Mouse (Mus musculus) c-Kit-negative CD71-positive TER-119-positive erythroid progenitor cells, embryonic 14.5 days (primary cell): ENCODE data around the gene Cttnbp2nl.

Experiments
- DNase-seq: peaks from one replicate; pipeline ENCODE4 v3.0.0-alpha.2; 2013; ENCODE audit warnings: low read depth, low spot score

Gene Cttnbp2nl

DNA sequence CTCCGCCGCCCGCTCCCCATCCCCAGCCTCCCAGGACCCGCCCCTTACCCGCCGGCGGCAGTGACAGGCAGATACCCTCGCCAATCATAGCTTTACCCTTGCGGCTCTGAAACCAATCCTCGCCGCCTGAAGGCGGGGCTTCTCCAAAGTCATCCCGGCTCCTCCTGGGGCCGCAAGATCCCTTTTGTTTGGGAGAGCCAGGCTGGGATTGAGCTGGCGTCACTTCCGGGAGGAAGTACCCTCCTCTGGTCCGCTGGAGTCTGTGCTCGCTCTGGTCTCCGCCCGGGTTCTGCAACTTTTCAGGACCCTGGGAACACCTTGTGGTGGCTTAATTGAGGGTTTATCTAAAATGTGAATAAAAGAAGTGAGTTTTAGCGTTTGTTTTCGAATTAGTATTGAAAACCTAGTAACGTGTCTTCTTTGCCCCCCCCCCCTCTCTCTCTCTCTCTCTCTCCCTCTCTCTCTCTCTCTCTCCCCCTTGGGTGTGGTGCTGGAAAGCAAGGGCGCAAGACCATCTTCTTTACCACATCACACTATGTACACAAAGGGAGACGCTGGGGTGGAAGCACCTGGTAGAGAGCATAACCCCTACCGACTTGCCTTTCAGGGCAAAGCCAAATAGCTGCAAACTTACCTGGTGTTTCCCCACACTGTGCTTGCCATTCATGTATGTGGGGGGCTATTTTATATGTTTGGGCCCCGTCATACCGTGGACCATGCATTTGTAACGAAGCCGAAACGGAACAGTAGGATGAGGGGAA is at the start of gene Cttnbp2nl:
Gene Cttnbp2nl, minus strand, starts transcription at position 210 of the 761 bp plus-strand sequence.
- no peak for DNase-seq

DNA sequence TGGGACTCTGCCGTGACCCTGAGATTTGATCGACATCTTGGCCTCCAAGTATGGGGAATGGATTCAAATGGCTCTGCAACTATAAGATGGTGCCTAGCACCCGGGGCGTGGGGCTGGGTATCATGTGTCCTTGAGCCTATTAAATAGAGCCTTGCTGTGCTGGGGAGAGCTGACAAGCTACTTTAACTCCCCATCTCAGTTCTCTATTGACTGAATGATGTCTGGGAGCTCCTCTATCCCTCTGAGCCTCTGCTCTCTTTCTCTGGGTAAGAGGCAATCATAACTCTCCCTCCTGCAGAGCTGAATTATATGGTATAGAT is 47.3 kb upstream of the Cttnbp2nl start:
- DNase-seq, result no peak

DNA sequence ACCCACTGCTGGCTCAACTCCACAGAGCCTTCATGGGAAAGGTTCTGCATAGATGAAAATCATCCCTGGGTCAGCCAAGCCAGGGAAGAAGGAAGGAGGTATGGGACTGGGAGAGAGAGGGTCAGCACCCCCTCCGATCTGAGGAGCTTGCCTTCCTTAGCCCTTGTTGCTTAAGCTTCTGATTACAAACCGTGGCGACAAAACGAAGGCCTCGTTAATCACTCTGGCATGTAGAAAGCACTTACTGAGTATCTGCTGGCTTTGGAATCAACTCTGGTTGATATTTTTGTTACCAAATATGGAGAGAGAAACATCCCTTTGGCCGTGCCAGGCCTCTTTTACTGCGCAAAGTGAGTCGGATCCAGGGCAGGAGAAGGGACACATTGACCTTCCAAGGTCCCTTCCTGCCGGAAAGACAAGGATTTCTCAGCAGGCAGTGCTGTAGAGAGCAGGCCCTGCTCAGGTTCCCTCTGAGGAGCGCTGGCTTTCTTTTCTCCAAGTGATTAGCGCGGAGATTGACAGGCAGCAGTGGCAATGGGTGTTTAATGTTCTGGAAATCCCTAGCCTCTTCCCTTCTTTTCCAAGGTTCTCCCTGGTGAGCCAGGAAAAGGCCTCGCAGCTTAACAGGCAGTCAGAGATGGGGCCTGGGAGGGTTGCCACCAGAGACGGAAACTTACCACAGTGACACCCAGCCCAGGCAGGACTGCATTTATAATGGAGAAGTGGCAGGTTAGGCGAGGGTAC is 46.8 kb upstream of the Cttnbp2nl start:
- DNase-seq, result no peak

DNA sequence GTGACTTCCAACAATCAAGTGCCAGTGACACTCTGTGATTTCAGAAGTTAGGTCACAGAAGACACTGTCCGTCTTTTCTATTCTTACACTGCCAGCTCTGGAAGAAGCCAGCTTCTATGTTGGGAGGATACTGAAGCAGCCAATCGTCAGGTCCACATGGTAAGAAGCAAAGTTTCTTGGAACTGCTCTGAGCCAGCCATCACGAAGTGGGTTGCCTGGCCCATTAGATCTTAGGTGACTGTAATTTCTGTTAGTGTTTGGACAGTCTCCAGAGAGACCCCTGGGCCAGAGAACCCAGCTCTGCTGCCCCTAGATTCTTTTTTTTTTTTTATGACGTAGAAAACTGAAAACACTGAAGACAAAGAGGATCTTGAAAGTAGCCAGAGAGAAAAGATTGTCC is 44.6 kb upstream of the Cttnbp2nl start:
- no peak for DNase-seq

DNA sequence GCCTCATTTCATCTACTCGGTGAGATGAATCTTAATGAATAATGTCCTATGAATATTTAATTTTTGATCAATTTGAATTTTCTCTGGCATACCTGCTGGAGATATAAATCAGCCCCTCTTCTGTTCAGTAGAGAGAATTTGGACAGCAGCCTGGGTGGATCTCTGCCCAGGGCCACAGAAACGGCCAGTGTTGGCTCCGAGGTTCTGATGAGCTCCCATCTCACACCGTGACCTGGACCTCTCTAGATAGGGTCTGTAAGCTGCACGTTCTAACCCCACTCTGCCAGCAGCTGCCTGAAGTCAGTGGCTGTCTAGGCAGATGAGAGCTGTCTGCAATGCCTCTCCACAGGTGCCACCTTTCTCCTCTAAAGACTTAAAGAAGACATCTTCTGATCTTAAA is 42.1 kb upstream of the Cttnbp2nl start:
- DNase-seq, result no peak

DNA sequence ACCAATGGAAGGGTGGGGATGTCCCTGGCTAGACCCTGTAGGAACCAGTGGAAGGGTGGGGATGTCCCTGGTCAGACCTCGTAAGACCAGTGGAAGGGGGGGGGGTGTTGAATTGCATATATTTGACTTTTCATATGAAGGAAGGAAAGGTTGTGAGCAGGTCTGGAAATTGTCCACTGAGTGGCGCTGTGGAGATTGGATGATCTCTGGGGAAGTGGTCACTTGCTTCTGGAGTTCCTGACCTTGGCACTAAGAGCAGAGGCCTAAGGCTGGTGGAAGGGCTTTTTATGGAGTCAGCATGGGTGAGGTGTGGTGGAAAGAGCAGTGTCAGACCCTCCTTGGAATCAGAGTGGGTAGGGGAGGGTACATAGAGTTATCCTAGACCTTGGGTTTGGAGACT is 41.5 kb upstream of the Cttnbp2nl start:
- DNase-seq, result no peak

DNA sequence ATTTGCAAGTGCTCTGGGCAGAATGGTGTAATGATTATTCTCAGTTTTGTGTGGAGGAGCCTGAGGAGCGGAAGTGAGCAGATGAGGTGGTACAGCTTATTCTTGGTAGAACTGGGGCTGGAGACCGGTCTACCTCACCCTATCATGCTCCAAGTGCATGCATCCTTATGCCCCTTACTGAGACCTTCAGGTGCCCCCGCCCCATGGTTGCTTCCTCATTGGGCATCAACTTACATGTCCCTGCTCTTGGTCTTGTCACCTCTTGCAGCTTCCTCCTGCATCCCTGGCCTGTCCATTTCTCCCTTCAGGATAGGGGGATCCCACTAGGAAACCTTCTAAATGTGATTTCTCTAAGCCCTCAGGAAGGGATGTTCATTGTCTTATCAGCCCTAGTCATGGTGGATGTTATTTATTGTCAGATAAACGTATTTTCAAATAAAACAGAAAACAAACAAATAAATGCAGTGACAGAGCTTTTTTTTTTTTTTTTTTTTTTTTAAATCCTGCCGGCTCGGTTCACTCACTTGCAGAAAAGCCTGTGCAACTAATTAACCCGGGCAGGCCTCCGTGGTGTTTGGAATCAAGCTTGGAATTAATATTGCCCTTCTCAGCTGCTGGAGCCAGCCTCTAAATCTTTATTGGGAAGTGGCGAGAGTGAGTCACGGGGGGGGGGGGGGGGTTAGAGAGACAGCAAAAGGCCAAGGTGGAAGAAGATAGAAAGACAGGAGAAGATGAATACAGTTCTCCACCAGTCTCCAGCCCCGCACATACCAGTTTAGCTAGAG is 40.0 kb upstream of the Cttnbp2nl start:
- DNase-seq, result no peak

DNA sequence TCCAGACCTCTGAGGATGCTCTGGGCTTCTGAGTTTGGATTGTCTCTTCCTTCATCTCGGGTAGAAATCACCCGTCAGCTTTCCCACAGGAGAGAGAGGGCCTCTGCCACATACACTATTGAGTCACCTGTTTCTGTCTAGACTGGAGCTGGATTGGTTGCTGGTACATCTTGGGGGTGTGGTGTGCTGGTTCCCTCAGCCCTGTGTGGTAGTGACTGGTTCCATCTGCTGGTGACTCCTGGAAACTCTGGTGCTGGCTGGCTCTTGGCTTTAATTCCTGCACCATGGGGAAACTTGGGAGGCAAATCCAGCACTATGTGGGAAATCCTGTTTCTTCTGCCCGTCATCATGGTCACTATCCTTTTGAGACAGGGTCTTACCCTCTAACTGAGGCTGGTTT is 38.0 kb upstream of the Cttnbp2nl start:
- DNase-seq, result no peak

DNA sequence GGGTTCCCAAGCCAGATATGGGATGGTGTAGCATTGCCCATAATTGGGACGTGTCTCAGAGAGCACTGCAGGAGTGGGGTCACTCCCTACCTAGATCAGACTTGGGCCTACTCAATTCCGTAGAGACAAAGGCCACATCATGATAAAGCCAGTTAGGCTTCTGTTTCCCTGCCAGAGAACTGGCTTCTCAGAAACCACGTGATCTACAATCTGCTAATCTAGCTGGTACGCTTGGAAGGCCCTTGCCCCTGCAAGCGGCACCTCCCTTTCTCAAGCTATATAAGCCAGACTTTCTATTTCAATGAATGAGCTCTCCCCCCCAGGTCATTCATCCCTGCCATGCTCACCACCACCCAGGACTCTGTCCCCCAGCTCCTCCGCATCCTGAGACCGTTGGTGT is 37.2 kb upstream of the Cttnbp2nl start:
- no peak for DNase-seq

DNA sequence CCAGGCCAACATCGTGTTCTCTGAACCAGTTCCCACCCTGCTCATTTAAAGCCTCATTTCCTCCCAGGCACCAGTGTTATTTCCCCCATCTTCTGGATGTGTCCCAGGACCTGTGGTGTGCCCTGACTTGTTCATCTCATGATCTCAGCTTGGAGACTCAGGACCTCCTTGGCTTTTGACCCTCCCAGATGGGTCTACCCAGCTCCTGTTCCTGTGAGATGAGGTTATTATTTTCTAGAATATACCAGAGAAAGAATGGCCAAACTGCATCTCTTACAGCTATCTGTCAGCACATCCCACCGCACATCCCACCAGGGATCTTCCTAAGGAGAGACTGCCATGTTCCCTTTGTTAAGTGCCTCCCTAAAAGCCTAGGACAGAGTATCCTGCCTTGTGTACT is 35.7 kb upstream of the Cttnbp2nl start:
- no peak for DNase-seq

DNA sequence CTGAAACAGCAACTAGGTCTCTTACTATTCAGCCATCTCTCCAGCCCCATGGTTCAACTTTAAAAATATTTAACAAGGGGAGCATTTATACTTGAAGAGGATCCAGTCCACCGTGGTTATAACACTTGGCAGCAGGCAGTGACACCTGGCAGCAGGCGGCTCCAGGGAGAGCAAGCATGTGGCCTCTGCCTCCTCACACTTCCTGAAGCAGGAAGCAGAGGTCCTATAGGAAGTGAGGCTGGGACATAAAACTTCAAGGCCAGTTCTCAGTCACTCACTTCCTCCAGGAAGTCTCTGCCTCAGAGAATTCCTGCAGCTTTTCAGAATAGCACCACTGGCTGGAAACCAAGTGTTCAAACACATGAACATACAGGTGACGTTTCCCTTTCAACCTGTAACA is 34.4 kb upstream of the Cttnbp2nl start:
- no peak for DNase-seq

DNA sequence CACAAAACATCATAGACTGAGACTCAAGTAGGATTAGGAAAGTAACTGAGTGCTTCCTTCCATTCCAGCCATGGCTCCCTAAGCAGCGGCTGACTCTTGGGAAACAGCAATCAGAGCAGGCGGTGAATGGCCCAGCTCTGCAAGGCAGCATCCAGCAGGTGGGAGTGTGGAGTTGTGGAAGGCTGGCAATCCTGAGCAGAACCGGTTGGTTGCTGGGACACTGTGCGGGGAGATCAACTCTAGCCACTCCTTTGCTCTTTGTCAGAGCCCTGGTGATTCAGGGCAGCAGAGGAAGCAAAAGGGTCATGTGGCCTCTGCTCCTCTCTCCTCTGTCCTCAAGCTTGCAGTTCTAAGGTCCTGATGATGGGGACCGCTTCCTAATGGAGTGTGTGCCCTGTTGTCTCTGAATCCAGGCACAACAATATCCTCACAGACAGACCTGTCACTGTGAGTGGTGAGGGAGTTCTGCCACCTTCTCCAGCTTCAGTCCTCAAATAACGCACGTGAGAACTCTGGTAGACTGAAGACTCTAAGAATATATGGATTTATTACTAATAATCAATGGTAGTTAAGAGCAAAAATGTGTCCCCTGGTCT is 25.4 kb upstream of the Cttnbp2nl start:
- DNase-seq, result no peak

DNA sequence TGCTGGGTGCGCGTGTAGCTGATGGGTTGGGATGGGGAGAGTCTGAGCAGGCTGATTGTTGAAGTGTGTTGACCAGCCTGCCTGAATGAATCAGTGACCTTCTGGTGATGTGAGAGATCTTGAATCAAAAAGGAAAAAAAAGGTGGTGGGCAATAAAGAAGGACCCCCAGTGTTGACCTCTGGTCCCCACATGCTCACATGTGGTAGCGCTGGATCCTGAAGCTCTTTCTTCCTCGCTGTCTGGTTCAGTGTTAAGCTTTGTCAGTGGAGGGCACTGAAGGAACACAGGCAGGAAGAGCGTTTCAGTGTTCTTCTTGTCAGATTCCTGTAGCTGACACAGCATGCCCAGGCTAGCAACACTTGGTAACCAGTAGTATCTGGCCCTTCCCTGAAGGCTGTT is 22.9 kb upstream of the Cttnbp2nl start:
- DNase-seq, result no peak

DNA sequence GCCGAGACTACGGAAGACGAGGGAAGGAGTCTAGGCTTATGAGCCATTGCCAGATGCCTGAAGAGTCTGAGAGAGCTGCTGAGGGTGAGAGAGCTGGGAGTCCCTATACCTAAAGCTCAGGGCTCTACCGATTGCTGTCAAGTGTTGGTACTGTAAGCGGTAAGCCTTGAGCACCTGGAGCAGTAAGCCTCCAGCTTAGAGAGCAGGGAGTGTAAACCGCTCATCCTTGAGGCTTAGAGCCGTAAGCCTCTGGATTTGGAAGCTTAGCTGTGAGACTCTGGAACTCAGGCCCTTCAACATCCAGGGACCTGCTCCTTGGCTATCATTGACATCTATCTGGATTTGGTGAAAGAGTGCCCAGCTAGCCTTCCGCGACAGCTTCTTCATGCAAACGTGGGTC is 19.6 kb upstream of the Cttnbp2nl start:
- DNase-seq, result no peak

DNA sequence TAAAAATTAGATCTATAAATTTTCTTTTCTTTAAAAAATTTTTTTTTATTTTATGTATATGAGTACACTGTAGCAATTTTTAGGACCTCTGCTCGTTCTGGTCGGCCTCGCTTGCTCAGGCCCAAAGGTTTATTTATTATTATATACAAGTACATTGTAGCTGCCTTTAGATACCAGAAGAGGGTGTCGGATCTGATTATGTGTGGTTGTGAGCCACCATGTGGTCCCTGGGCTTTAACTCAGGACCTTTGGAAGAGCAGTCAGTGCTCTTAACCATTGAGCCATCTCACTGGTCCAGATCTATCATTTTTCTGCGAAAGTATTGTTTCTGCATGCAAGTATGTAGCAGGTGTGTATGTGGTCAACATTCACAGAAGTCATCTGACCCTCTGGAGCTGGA is 18.3 kb upstream of the Cttnbp2nl start:
- DNase-seq, result no peak

DNA sequence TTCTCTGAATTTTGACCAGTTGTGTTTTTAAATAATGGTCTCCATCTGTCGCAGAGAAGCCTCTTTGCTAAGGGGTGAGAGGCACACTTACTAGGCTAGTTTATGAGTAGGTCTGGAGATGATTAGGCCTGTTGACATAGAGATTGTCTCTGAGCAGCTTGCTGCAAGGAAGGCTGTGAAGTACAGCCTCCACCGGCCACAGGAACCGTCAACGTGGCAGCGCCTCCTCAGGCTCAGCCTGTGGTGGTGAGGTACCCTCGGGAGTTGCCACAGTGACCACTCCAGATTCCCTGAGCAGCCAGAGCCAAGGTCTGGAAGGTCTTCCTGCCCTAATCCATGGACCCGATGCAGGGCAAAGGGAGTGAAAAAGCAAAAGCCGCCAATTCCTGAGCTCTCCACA is 17.6 kb upstream of the Cttnbp2nl start:
- no peak for DNase-seq

DNA sequence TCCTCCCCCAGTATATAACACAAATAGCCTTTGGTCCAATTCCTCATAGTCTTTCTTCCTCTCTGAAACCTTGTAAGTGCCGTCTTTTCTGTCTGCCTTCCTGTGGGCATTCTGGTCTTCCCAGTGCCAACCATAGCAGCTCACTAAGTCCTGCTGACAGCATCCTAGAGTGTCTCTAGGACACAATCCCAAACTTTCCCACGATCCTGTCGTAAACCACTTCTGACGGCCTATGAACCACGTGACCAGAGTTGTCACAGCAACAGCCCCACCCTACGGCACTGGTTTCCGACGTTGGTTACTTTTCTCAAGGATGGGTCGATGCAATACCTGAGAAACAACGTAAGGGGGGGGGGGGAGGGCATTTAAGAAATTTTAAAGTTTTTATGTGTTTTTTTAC is 13.6 kb upstream of the Cttnbp2nl start, which contains the start of gene 4930564D02Rik:
Gene 4930564D02Rik, plus strand, starts transcription at position 301 of the 400 bp plus-strand sequence.
- no peak for DNase-seq

DNA sequence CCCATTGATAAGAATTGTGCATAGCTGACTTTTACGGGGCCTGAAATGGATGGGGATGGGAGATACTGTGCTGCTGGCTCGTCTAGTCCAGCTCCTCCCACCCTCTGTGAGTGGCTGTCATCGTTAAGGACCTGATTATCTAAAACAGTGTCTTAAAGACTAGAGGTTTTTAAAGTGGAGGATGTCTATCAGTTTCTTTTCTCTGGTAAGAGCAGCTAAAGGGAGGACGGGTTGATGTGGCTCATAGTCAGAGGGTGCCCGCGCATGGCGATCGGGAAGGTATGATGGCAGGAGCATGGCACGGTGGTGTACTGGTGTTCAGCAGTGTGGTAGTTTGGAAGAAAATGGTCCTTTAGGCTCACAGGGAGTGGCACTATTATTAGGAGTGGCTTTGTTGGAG is 9.7 kb upstream of the Cttnbp2nl start:
- no peak for DNase-seq

DNA sequence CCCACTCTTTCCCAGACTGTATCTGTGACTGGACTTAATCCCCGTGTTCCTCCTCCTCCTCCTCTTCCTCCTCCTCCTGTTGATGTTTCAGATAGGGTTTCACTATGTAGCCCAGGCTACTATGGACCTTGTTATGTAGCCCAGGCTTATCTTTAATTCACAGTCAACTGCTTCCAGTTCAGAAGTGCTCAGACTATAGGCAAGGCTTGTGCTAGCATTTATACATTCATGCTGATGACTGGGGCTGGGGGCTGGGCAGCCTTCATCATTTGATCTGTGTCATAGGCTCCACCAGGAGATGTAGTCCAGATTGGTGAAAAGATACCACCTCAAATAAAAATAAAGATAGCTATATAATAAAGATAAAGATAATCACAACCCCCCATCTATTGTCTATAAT is 9.0 kb upstream of the Cttnbp2nl start:
- DNase-seq, result no peak

DNA sequence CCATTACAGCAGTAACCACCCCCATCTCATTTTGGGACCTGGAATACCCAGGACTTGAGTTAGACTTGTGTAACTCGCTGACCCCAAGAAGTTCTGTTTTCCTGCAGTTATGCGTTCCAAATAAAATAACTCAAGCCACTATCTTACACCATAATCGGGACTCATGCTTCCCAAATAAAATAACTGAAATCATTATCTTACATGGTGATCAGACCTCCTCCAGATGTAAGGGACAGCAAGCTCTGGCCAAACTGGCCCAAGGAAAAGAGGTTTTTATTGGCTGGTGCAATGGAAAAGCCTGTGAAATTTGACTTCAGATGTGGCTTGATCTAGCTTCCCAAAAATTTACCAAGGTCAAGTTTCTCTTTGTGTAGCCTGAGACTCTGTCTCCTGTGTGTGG is 8.6 kb upstream of the Cttnbp2nl start:
- DNase-seq, result no peak

DNA sequence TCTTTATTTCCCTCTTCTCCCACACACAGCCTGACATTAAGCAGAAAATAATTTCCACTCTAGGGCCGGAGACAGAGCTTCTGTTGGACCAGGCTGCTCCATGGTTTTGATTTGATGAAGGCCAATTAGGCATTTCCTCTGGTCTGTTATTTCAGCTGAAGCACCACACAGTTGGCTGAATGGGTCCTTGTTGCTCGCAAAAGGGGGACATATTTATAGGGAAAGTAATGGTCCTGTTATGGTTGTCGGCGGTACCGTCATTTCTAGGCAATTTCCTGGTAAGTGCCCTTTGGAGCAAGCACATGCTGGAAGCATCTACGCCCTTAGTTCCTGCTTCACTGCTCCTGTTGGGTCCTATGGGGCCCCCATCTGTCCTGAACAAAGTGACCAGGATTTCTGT is 8.0 kb upstream of the Cttnbp2nl start:
- no peak for DNase-seq

DNA sequence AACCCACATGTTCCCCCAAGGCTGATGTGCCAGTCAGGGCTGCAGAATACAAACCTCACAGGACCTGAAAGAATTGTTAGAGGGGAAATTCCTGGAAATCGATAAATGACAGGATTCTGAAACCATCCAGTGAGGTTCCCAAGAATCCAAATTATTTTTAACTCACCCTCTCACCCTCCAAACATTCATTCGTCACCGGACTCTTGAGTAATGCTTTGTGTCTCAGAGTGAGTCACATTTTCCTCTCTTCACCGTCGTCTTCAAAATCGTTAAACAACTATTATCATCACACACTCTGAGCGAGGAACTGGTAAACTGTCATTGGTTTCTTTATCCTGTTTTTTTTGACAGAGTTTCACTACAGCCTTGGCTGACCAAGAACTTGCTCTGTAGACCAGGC is 7.0 kb upstream of the Cttnbp2nl start:
- no peak for DNase-seq
